Mouse (Mus musculus): ENCODE results near the gene App. TPM values are rescaled to one million over a fixed set of nuclear protein-coding genes. Genes with fewer than 3 reads are reported as not detected.
A peak's percentile ranks its signal among the peaks of the same experiment; 100 is the strongest.

App gene
- polyA plus RNA-seq, 2 experiments: 11.9 to 16.9 TPM

- H3K4me3 ChIP-seq (ENCODE audit: insufficient read depth in 1 of 2, low read depth in 2 of 2, low read length in 2 of 2): no peak overlapping the region
- WGBS (ENCODE audit: insufficient replicate concordance): 54% methylated on average over 13 of the region's 13 CpGs
- H3K9me3 ChIP-seq (ENCODE audit: control insufficient read depth, low read length): no peaks in the 10 kb centered on the region
- TF ChIP-seq EP300 (IDR thresholded peaks at IDR 0.05; ENCODE audit: low read depth) (no peak), CTCF (IDR thresholded peaks at IDR 0.05; ENCODE audit: low read depth) (no peak)
- H3K9ac ChIP-seq (replicated peaks): no peak overlapping the region
- ATAC-seq (ENCODE audit: insufficient read depth) (no peak), DNase-seq (ENCODE audit: low read depth in 3 of 3, low spot score in 3 of 3) (no peak)
- H3K36me3 ChIP-seq (replicated peaks; ENCODE audit: control insufficient read depth, insufficient read depth, low read depth): no peaks in the 10 kb centered on the region
- no peak overlapping the region; the same call in 1 of the 2 replicates for H3K4me2 ChIP-seq (ENCODE audit: low read depth)
- peak overlapping the region; percentile 48 for H3K27ac ChIP-seq
- H3K27me3 ChIP-seq (ENCODE audit: control insufficient read depth, insufficient read depth, low read length): no peaks in the 10 kb centered on the region
- H3K4me1 ChIP-seq (replicated peaks; ENCODE audit: control insufficient read depth in 2 of 2, insufficient read depth in 2 of 2, low read length in 1 of 2): peaks cover 27 to 44% of the 10 kb centered on the region in 2 experiments
These were observed 44.6 kb downstream of the App start for GRCm38 (mm10) chr16:85128693-85129657.

- Histone ChIP-seq H3K9me3 (ENCODE audit: control insufficient read depth, low read length) (no peaks in the 10 kb centered on the region), H3K27me3 (ENCODE audit: control insufficient read depth, insufficient read depth, low read length) (no peaks in the 10 kb centered on the region), H3K4me1 (replicated peaks; ENCODE audit: control insufficient read depth in 2 of 2, insufficient read depth in 2 of 2, low read length in 1 of 2) (peaks cover 24 to 38% of the 10 kb centered on the region in 2 experiments), H3K4me3 (ENCODE audit: insufficient read depth in 1 of 2, low read depth in 2 of 2, low read length in 2 of 2) (no peak overlapping the region), H3K4me2 (ENCODE audit: low read depth) (no peak overlapping the region), H3K27ac (no peak overlapping the region), H3K36me3 (replicated peaks; ENCODE audit: control insufficient read depth, insufficient read depth, low read depth) (no peaks in the 10 kb centered on the region), H3K9ac (replicated peaks) (no peak overlapping the region)
- 62% methylated on average over 5 of the region's 5 CpGs for WGBS (ENCODE audit: insufficient replicate concordance)
- ATAC-seq (ENCODE audit: insufficient read depth) (no peak), DNase-seq (ENCODE audit: low read depth in 3 of 3, low spot score in 3 of 3) (no peak)
- TF ChIP-seq CTCF (IDR thresholded peaks at IDR 0.05; ENCODE audit: low read depth) (no peak), EP300 (IDR thresholded peaks at IDR 0.05; ENCODE audit: low read depth) (no peak)
These were observed 45.3 kb downstream of the App start for GRCm38 (mm10) chr16:85128347-85128664.

DNA sequence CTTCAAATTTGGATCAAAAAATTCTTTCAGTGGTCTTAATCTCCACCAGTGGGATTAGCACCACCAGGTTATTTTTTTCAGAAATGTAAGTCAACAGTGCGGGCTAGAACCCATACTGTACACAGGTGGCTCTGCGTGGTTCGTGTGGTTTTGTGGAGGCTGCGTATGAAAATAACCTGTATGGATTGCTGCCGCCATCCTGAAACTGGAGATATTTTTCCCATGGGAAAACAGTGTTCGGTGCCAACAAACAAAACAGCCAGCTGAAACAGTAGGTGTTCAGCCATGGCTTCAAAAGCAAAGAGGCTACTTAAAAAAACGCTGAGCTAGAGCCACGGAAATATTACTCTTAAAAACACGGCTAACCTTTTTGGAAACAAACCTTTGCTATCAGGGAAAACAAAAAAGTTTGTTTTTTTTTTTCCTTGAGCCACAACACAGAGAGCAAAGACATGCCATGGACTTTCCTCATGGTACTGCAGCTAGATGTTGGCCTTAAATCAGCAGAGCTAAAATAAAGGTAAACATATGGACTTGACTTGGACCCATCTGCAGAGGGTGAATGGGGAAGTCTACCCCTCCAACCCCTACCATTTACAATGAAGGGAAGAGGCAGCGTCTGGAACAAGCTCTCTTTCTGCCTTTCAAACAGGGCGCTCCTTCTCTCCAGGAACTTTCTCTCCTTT is 45.8 kb downstream of the App start:
- Histone ChIP-seq H3K27me3 (ENCODE audit: control insufficient read depth, insufficient read depth, low read length) (no peaks in the 10 kb centered on the region), H3K9me3 (ENCODE audit: control insufficient read depth, low read length) (no peaks in the 10 kb centered on the region), H3K4me2 (ENCODE audit: low read depth) (no peak overlapping the region), H3K9ac (replicated peaks) (no peak overlapping the region), H3K4me3 (ENCODE audit: insufficient read depth in 1 of 2, low read depth in 2 of 2, low read length in 2 of 2) (no peak overlapping the region), H3K36me3 (replicated peaks; ENCODE audit: control insufficient read depth, insufficient read depth, low read depth) (no peaks in the 10 kb centered on the region), H3K27ac (no peak overlapping the region), H3K4me1 (replicated peaks; ENCODE audit: control insufficient read depth in 2 of 2, insufficient read depth in 2 of 2, low read length in 1 of 2) (peaks cover 24 to 35% of the 10 kb centered on the region in 2 experiments)
- no peak for TF ChIP-seq EP300 (IDR thresholded peaks at IDR 0.05; ENCODE audit: low read depth)
- TF ChIP-seq CTCF (IDR thresholded peaks at IDR 0.05; ENCODE audit: low read depth): no peak
- no peak for ATAC-seq (ENCODE audit: insufficient read depth)
- DNase-seq (ENCODE audit: low read depth in 3 of 3, low spot score in 3 of 3): no peak
- WGBS (ENCODE audit: insufficient replicate concordance): 74% methylated on average over 11 of the region's 11 CpGs

DNA sequence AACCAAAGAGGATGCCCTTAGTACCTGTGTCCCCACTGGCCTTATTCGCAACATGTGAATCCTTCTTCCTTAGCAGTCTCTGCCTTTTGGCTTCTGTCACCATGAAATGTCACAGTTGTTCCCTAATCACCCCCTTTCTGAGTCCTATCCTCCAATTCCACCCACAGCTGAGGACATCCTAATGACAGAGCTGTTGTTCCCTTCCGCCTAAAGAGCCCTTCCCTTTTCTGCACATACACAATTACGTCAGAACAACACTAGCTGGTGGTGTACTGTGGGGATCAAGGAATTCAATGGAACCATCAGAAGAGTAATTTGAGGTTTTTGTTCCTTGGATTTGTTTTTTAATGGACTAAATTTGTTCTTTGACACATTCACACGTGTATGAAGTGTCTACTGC is 48.9 kb downstream of the App start:
- Histone ChIP-seq H3K27ac (no peak overlapping the region), H3K36me3 (replicated peaks; ENCODE audit: control insufficient read depth, insufficient read depth, low read depth) (no peaks in the 10 kb centered on the region), H3K9me3 (ENCODE audit: control insufficient read depth, low read length) (no peaks in the 10 kb centered on the region), H3K4me2 (ENCODE audit: low read depth) (no peak overlapping the region), H3K27me3 (ENCODE audit: control insufficient read depth, insufficient read depth, low read length) (no peaks in the 10 kb centered on the region), H3K4me3 (ENCODE audit: insufficient read depth in 1 of 2, low read depth in 2 of 2, low read length in 2 of 2) (no peak overlapping the region), H3K9ac (replicated peaks) (no peak overlapping the region), H3K4me1 (replicated peaks; ENCODE audit: control insufficient read depth in 2 of 2, insufficient read depth in 2 of 2, low read length in 1 of 2) (peaks cover 4 to 9% of the 10 kb centered on the region in 2 experiments)
- no peak for DNase-seq (ENCODE audit: low read depth in 3 of 3, low spot score in 3 of 3)
- WGBS (ENCODE audit: insufficient replicate concordance): 67% methylated on average over 4 of the region's 4 CpGs
- TF ChIP-seq CTCF (IDR thresholded peaks at IDR 0.05; ENCODE audit: low read depth) (no peak), EP300 (IDR thresholded peaks at IDR 0.05; ENCODE audit: low read depth) (no peak)
- ATAC-seq (ENCODE audit: insufficient read depth): no peak

- H3K9me3 ChIP-seq (ENCODE audit: control insufficient read depth, low read length): no peaks in the 10 kb centered on the region
- no peak for ATAC-seq (ENCODE audit: insufficient read depth)
- no peak overlapping the region for H3K9ac ChIP-seq (replicated peaks)
- H3K36me3 ChIP-seq (replicated peaks; ENCODE audit: control insufficient read depth, insufficient read depth, low read depth): no peaks in the 10 kb centered on the region
- WGBS (ENCODE audit: insufficient replicate concordance): 56% methylated on average over 5 of the region's 5 CpGs
- DNase-seq (ENCODE audit: low read depth in 3 of 3, low spot score in 3 of 3): no peak
- no peak overlapping the region for H3K4me2 ChIP-seq (ENCODE audit: low read depth)
- no peak overlapping the region for H3K27ac ChIP-seq
- no peak overlapping the region for H3K4me3 ChIP-seq (ENCODE audit: insufficient read depth in 1 of 2, low read depth in 2 of 2, low read length in 2 of 2)
- H3K27me3 ChIP-seq (ENCODE audit: control insufficient read depth, insufficient read depth, low read length): no peaks in the 10 kb centered on the region
- TF ChIP-seq EP300 (IDR thresholded peaks at IDR 0.05; ENCODE audit: low read depth): no peak
- no peak for TF ChIP-seq CTCF (IDR thresholded peaks at IDR 0.05; ENCODE audit: low read depth)
- H3K4me1 ChIP-seq (replicated peaks; ENCODE audit: control insufficient read depth in 2 of 2, insufficient read depth in 2 of 2, low read length in 1 of 2): no peaks in the 10 kb centered on the region
These were observed 51.6 kb downstream of the App start for GRCm38 (mm10) chr16:85121983-85122382.
